Mouse (Mus musculus): Measurements from ENCODE around the gene BC034090. TPM values are rescaled to one million over a fixed set of nuclear protein-coding genes. Genes with fewer than 3 reads are reported as not detected.

The BC034090 gene
- total RNA-seq (2023), result 1.4 TPM

DNA sequence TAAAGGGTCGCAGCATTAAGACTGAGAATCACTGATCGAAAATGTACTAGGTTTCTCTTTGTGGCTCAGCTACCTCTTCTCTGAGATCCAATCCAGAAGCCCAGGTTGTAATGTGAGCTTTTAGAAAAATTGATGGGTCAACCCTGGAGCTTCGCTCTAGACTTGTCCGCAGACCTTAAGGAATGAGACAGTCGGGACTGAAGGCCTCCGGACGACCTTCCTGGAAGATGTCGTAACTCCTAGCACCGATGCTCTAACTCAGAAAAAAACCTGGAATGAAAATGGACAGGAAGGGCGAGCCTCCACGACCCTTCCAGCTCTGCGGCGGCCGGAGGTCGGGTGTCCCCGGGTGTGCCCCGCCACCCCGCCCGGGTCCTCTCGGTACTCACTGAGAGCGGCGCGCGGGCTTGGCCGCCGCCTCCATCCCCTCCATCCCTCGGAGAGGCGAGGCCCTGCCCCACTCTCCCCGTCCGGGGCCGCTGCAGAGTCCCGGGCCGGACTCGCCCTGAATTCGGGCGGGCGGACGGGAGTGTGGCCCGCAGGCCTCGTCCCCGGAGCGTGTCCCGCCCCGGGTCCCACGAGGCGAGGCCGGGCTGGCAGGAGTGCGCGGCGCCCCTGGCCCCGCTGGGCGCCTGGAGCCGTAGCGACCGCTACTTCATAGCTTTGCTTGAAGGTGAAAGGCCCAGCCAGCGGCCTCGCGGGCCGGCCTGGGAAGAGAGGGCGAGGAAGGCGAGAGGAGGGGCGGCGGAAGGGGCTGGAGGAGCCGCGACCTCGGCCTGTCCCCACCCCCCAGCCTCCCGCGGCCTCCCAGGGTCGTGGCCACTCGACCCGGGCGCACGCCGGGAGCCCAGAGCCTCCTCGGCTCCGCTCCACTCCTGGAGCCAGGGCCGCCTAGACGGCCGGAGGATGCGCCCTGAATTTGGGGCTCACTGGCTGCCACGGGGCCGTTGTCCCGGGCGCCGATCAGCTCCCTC, at the start of gene BC034090:
Gene BC034090 (minus strand): TSS at position 648 of the 974 bp plus-strand sequence.

Other genes with a start within 250 kb of the BC034090 start
- gene Ier5, start 144.8 kb downstream of the BC034090 start, total RNA-seq (2023), result 128 TPM
- gene Mr1, start 97.6 kb downstream of the BC034090 start, total RNA-seq (2023), result 12.6 TPM
- gene Stx6, start 85.7 kb downstream of the BC034090 start, total RNA-seq (2023), result 63.3 TPM
- gene Xpr1, start 173.0 kb upstream of the BC034090 start, total RNA-seq (2023), result 49.5 TPM